Mouse (Mus musculus): Measurements from ENCODE around the gene Ripk3.

DNA sequence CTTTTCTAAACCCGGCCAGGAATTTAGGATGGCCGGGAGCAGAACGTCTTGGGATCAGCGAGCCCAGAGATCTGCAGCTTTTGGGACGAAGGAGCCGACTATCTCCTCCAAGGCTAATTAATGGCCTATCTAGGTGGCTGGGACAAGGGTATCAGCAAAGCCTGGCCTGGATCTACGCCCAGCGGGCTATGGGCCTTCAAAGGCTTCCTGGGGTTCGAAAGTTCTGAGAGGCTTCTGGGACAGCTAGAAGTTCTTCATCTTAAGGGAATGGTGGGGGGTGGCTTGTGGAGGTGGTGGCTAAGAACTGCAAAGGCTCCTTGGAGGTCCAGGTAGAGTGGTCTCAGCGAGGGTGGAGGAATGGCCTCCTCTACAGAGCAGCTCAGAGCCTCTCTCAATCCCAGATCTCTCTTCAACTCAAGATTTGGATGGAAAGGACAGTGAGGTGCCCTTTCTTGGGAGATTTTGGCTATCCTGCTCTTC is 35.4 kb upstream of the Ripk3 start:
- TF ChIP-seq EP300 (IDR thresholded peaks at IDR 0.05; ENCODE audit: low read length) (no peak), E2F4 (IDR thresholded peaks at IDR 0.05; ENCODE audit: insufficient replicate concordance, low read depth, low read length) (no peak), ETS1 (conservative IDR thresholded peaks at IDR 0.05; ENCODE audit: low read depth, low read length) (no peak), TCF12 (IDR thresholded peaks at IDR 0.05; ENCODE audit: low read depth, low read length) (no peak), MXI1 (IDR thresholded peaks at IDR 0.05; ENCODE audit: low read depth, low read length) (no peak), CTCF (conservative IDR thresholded peaks at IDR 0.05 in 1 of 2, IDR thresholded peaks at IDR 0.05 in 1 of 2; ENCODE audit: low read depth in 2 of 2, low read length in 2 of 2) (no peak), POLR2A (IDR thresholded peaks at IDR 0.05; ENCODE audit: low read depth, low read length) (no peak), MYC (IDR thresholded peaks at IDR 0.05; ENCODE audit: low read depth, low read length) (no peak), JUND (conservative IDR thresholded peaks at IDR 0.05; ENCODE audit: low read depth, low read length) (no peak), BHLHE40 (IDR thresholded peaks at IDR 0.05; ENCODE audit: low read depth, low read length) (no peak), CHD2 (IDR thresholded peaks at IDR 0.05; ENCODE audit: low read length) (no peak)
